Mouse (Mus musculus): ENCODE data around the gene Tstd2. TPM values are rescaled to one million over a fixed set of nuclear protein-coding genes. Genes with fewer than 3 reads are reported as not detected.

Gene Tstd2
- polyA plus RNA-seq, 1 experiment, result 8.3 TPM

DNA sequence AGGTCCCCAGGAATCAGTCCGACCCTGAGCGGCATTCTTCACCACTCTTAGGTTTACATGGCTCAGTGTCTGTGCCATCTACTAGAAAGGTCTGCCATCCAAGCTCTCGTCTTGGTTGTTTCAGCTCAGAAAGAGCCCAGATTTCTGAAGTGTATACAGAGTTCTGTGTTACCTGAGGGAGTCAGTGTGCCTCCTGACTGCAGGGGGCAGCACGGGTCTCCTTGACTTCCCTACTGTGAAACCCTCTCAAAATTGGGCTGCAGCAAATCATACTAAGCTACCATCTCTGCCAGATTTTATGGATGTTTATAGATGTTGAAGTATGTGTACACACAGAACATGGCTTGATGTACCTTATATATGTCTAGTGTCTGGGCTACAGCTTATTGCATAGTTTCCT lies 37.8 kb upstream of the Tstd2 start:
- H3K27ac ChIP-seq (ENCODE audit: control insufficient read depth, insufficient read depth, low read depth, low read length, poor library complexity), result no peak overlapping the region
- H3K4me3 ChIP-seq (replicated peaks; ENCODE audit: control insufficient read depth, low read depth, low read length), result no peak overlapping the region
- 82% methylated on average over 4 of the region's 4 CpGs for WGBS
- 0 out of 2 replicates have a peak, but pooled peaks have one; percentile 8 for TF ChIP-seq CTCF (IDR thresholded peaks at IDR 0.05; ENCODE audit: control insufficient read depth, insufficient read depth, low read length)
- TF ChIP-seq POLR2A (IDR thresholded peaks at IDR 0.05; ENCODE audit: borderline replicate concordance, control insufficient read depth, low read depth, low read length), result no peak
- H3K4me1 ChIP-seq (ENCODE audit: control insufficient read depth, insufficient read depth, low read length), result no peaks in the 10 kb centered on the region

DNA sequence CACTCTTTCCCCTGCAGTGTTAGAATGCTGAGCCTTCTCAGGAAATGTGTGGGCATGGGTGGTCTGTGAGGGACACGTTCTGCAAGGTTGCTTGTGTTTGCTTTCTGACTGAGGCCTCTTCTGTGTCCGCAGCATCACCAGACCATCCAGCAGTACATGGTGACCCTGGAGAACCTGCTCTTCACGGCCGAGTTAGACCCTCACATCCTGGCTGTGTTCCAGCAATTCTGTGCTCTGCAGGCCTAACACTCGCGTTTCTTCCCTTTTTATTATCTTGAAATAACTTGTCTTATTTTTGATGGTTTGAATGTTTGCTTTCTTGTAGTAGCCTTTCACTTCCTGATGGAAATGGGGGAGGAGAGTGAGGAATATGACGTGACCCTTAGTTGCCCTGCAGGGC lies 33.3 kb upstream of the Tstd2 start:
- H3K4me1 ChIP-seq (ENCODE audit: control insufficient read depth, insufficient read depth, low read length), result no peaks in the 10 kb centered on the region
- 56% methylated on average over 7 of the region's 7 CpGs for WGBS
- H3K27ac ChIP-seq (ENCODE audit: control insufficient read depth, insufficient read depth, low read depth, low read length, poor library complexity), result no peak overlapping the region
- no peak for TF ChIP-seq CTCF (IDR thresholded peaks at IDR 0.05; ENCODE audit: control insufficient read depth, insufficient read depth, low read length)
- TF ChIP-seq POLR2A (IDR thresholded peaks at IDR 0.05; ENCODE audit: borderline replicate concordance, control insufficient read depth, low read depth, low read length), result no peak
- no peak overlapping the region for H3K4me3 ChIP-seq (replicated peaks; ENCODE audit: control insufficient read depth, low read depth, low read length)

DNA sequence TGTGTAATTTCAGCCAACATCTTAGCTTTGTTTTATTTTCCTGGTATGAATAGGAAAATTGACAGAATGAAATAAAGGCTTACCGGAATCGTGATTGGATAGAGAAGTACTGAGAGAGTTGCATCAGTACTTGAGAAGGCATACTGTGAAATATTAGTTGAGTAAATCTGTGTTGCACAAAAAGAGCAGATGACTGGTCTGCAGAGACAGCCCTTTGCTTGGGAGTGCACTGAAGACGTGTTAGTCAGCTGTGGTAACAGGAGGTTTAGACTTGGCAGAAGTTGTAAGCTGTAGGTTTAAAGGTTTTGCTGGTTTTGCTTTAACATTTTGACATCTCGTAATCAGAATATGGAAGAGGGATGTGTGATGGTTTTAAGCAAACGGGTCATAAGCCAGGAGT lies 27.3 kb upstream of the Tstd2 start:
- WGBS, result 66% methylated on average over 5 of the region's 5 CpGs
- Histone ChIP-seq H3K27ac (ENCODE audit: control insufficient read depth, insufficient read depth, low read depth, low read length, poor library complexity) (peak overlapping the region; percentile 42; the same call in 1 of the 2 replicates), H3K4me1 (ENCODE audit: control insufficient read depth, insufficient read depth, low read length) (peaks cover 1% of the 10 kb centered on the region; the same call in 1 of the 2 replicates), H3K4me3 (replicated peaks; ENCODE audit: control insufficient read depth, low read depth, low read length) (no peak overlapping the region)
- TF ChIP-seq POLR2A (IDR thresholded peaks at IDR 0.05; ENCODE audit: borderline replicate concordance, control insufficient read depth, low read depth, low read length), result no peak
- no peak for TF ChIP-seq CTCF (IDR thresholded peaks at IDR 0.05; ENCODE audit: control insufficient read depth, insufficient read depth, low read length)

DNA sequence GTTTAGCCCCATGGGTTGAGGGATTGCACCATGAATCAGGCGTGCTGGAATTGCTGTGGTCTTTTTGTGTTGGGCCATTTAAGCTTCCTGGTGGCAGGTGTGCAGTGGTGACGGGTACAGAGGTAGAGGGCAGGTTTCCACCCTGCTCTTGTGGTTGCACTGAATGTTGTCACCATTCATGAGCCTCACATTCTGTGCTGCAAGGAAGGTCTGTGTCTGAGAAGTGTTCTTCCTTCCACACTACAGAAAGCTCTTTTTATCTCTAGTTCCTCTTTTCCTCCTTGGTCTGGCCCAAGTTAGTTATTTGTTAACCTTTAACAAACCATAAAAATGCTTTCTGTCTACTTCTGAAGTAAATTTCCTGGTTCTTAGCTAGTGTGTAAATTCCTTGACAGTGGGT lies 25.5 kb upstream of the Tstd2 start:
- WGBS, result 29% methylated on average over 2 of the region's 2 CpGs
- no peak overlapping the region for H3K4me3 ChIP-seq (replicated peaks; ENCODE audit: control insufficient read depth, low read depth, low read length)
- H3K27ac ChIP-seq (ENCODE audit: control insufficient read depth, insufficient read depth, low read depth, low read length, poor library complexity), result peak overlapping the region; percentile 77; the same call in 1 of the 2 replicates
- H3K4me1 ChIP-seq (ENCODE audit: control insufficient read depth, insufficient read depth, low read length), result peaks cover 1% of the 10 kb centered on the region; the same call in 1 of the 2 replicates
- no peak for TF ChIP-seq POLR2A (IDR thresholded peaks at IDR 0.05; ENCODE audit: borderline replicate concordance, control insufficient read depth, low read depth, low read length)
- TF ChIP-seq CTCF (IDR thresholded peaks at IDR 0.05; ENCODE audit: control insufficient read depth, insufficient read depth, low read length), result no peak

DNA sequence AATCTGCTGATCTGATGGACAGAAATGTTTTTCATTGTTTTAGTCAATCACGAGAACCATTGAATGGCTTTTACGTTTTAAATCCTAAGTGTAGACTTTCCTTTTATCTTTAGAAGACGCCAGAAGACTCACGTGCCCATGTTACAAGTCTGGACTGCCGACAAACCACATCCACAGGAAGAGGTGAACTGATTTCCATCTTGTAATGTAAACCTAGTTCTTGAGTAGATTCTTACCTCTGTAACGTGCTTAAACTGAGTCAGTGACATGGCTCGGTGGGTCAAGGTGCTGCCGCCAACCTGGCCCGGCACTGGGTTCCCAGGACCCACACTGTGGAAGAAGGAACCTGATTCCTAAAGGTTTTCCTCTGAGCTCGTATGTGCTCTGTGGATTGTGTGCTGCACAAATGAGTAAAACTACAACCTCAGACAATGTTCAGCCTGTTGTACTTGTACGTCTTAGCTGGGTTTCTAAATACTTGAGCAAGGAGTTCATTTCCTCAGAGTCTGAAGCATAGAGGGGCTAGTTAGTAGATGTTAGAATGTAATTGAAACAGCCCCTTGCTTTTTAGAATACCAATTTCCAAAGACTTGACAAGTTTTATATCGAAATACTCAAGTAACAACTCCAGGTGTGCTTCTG lies 13.5 kb upstream of the Tstd2 start:
- Histone ChIP-seq H3K4me3 (replicated peaks; ENCODE audit: control insufficient read depth, low read depth, low read length) (no peak overlapping the region), H3K27ac (ENCODE audit: control insufficient read depth, insufficient read depth, low read depth, low read length, poor library complexity) (no peak overlapping the region), H3K4me1 (ENCODE audit: control insufficient read depth, insufficient read depth, low read length) (no peaks in the 10 kb centered on the region)
- TF ChIP-seq POLR2A (IDR thresholded peaks at IDR 0.05; ENCODE audit: borderline replicate concordance, control insufficient read depth, low read depth, low read length) (no peak), CTCF (IDR thresholded peaks at IDR 0.05; ENCODE audit: control insufficient read depth, insufficient read depth, low read length) (no peak)
- WGBS, result 82% methylated on average over 12 of the region's 12 CpGs

DNA sequence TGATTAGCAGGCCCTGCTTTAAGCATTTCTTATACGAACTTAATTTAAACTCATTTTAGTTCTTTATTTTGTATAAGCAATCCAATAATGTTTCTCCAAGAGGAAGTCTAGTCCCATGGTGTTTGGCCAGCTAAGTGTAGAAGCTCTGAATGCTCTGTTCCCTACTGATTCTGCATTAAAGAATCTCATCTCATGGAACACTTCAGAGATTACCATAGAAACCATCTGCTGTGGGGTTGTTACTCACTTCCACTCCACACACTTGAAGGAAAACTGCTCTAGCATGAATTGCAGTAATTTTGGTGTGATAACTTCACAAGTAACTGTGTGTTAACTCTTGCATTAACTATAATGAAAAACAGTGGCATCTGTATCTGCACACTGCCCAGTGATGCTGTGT lies 8.4 kb upstream of the Tstd2 start:
- TF ChIP-seq POLR2A (IDR thresholded peaks at IDR 0.05; ENCODE audit: borderline replicate concordance, control insufficient read depth, low read depth, low read length) (no peak), CTCF (IDR thresholded peaks at IDR 0.05; ENCODE audit: control insufficient read depth, insufficient read depth, low read length) (no peak)
- WGBS, result 94% methylated on average over 1 of the region's 1 CpGs
- H3K27ac ChIP-seq (ENCODE audit: control insufficient read depth, insufficient read depth, low read depth, low read length, poor library complexity), result no peak overlapping the region
- H3K4me1 ChIP-seq (ENCODE audit: control insufficient read depth, insufficient read depth, low read length), result no peaks in the 10 kb centered on the region; the same call in 1 of the 2 replicates
- H3K4me3 ChIP-seq (replicated peaks; ENCODE audit: control insufficient read depth, low read depth, low read length), result no peak overlapping the region

DNA sequence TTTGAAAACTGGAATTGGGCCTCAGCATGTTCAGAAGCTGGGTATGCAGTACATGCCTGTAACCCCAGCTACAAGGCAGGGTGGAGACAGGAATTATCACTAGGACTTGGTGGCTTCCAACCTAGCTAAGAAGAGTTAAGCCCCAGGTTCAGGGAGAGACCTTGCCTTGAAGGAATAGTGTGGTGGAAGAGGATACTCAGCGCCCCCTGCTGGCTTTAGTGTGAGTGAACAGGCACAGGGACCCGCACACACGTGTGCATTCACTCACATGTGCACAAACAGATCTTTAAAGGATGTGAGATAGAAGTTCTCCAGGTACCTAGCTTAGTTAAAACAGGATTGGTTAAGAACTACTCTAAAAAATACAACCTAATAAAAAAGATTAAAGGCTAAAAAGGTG lies 5.8 kb upstream of the Tstd2 start:
- TF ChIP-seq CTCF (IDR thresholded peaks at IDR 0.05; ENCODE audit: control insufficient read depth, insufficient read depth, low read length), result peak; percentile 49
- no peak for TF ChIP-seq POLR2A (IDR thresholded peaks at IDR 0.05; ENCODE audit: borderline replicate concordance, control insufficient read depth, low read depth, low read length)
- H3K4me1 ChIP-seq (ENCODE audit: control insufficient read depth, insufficient read depth, low read length), result no peaks in the 10 kb centered on the region; the same call in none of the 2 replicates
- H3K4me3 ChIP-seq (replicated peaks; ENCODE audit: control insufficient read depth, low read depth, low read length), result no peak overlapping the region
- no peak overlapping the region for H3K27ac ChIP-seq (ENCODE audit: control insufficient read depth, insufficient read depth, low read depth, low read length, poor library complexity)
- WGBS, result 82% methylated on average over 3 of the region's 3 CpGs

DNA sequence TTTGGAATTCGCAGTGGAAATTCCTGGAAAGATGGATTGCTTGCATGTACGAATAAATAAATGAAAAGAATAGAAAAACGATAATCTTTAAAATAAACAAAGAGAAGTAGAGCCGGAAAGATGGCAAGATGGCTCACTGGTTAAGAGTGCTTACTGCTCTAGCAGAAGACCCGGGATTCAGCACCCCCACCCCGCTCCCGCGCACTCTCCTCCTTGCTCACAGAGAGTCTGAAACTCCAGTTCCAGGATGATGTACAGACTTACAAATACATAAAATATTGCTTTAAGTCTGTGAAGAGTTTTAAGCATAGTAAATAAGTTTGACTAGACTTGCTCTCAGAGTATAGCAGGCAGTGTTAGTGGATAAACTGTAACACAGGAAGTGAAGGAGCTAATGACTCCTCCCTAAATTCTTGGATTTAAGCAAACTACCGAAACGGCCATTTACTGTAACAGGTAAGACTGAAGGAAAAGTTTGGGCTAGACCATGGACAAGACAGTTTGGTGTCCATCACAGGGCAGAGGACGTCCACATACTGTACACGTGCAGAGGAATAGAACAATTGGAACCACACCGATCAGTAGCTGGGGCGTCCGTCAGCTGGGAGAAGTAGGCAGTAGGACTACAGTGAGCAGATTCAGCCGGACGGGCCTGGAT lies 736 bp downstream of the Tstd2 start:
- Histone ChIP-seq H3K4me1 (ENCODE audit: control insufficient read depth, insufficient read depth, low read length) (no peaks in the 10 kb centered on the region; the same call in none of the 2 replicates), H3K27ac (ENCODE audit: control insufficient read depth, insufficient read depth, low read depth, low read length, poor library complexity) (peak overlapping the region; percentile 97), H3K4me3 (replicated peaks; ENCODE audit: control insufficient read depth, low read depth, low read length) (peak overlapping the region; percentile 97)
- WGBS, result 9% methylated on average over 17 of the region's 17 CpGs
- TF ChIP-seq CTCF (IDR thresholded peaks at IDR 0.05; ENCODE audit: control insufficient read depth, insufficient read depth, low read length) (no peak), POLR2A (IDR thresholded peaks at IDR 0.05; ENCODE audit: borderline replicate concordance, control insufficient read depth, low read depth, low read length) (no peak)

Measured in bone marrow, adult 2 months (tissue).